Mouse (Mus musculus): ENCODE data around the gene Phlda2. TPM values are rescaled to one million over a fixed set of nuclear protein-coding genes. Genes with fewer than 3 reads are reported as not detected.

Gene Phlda2
- polyA plus RNA-seq, 1 experiment from 2014 or later, result not detected

DNA sequence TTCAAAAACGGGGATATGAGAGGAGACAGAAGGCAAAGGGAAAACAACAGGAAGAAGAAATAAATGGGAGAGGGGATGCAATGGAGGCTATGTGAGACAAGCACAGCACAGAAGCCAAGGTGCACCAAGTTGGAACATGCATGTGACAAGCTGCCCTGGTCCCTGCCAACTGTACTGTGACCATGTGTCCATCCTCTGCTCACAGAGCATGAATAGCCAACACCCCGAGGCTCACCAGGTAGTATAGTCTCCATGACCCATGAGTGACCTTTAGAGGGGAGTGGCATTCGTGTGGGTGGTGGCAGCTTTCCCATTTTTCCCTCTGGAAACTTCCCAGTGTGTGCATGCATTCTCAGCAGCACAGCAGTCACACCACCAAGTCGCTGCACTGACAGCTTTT is 16.4 kb upstream of the Phlda2 start:
- H3K27ac ChIP-seq, result no peak overlapping the region
- WGBS, result 84% methylated on average over 4 of the region's 4 CpGs
- no peaks in the 10 kb centered on the region for H3K4me1 ChIP-seq
- H3K9ac ChIP-seq, result no peak overlapping the region
- H3K27me3 ChIP-seq, result no peaks in the 10 kb centered on the region
- H3K4me3 ChIP-seq, result no peak overlapping the region
- no peak for ATAC-seq
- peaks cover 99% of the 10 kb centered on the region for H3K36me3 ChIP-seq (ENCODE audit: poor library complexity, severe bottlenecking)
- H3K4me2 ChIP-seq, result no peak overlapping the region
- H3K9me3 ChIP-seq (replicated peaks), result no peaks in the 10 kb centered on the region

DNA sequence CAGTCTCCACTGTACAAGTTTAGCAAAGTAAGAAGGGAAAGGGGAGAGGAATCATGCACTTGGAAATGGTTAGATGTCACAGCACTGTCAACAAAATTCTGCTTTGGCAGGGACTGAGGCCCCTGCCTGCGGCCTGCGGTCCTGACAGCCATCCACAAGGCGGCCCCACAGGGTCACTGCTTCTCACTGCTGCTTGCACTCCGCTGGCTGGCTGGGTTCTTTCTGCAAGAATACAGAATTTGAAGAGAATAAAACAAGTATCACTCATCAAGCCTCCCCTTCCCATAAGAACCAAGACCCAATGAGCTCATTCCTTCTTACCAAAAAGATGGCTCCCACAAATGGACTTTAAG is 11.4 kb upstream of the Phlda2 start:
- H3K4me1 ChIP-seq, result no peaks in the 10 kb centered on the region
- peaks cover 71% of the 10 kb centered on the region for H3K36me3 ChIP-seq (ENCODE audit: poor library complexity, severe bottlenecking)
- H3K27me3 ChIP-seq, result no peaks in the 10 kb centered on the region
- no peak overlapping the region for H3K4me2 ChIP-seq
- ATAC-seq, result no peak
- H3K4me3 ChIP-seq, result no peak overlapping the region
- H3K27ac ChIP-seq, result no peak overlapping the region
- H3K9ac ChIP-seq, result no peak overlapping the region
- 92% methylated on average over 4 of the region's 4 CpGs for WGBS
- H3K9me3 ChIP-seq (replicated peaks), result no peaks in the 10 kb centered on the region

DNA sequence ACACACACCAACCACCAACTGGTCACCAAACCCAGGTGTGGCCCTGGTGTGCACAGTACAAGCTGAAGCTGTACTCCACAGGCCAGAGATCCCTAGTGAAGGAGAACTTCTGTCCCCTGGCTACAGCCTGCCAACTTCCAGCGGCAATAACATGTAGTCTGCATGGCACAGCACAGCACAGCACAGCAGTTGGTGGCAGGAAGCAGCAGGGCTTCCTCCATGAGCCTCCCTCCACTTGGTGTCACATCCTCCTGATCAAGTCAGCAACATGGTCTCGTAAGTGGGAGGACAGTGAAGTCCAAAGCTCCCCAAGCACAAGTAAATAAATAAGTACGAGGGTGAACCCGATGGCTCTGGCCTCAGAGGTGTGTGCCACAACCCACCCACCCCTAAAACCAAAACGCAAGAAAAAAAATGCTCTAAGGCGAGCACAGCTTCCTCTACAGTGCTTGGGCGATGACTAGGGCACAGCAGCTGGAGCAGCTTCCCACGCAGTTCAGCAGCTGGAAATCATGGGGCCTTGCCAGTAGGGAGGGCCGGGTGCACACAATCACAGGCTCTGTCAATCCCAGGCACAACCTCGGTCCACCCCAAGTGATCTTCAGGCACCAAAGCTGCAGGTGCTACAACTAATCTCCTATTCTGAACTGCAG is 10.9 kb upstream of the Phlda2 start:
- peaks cover 66% of the 10 kb centered on the region for H3K36me3 ChIP-seq (ENCODE audit: poor library complexity, severe bottlenecking)

DNA sequence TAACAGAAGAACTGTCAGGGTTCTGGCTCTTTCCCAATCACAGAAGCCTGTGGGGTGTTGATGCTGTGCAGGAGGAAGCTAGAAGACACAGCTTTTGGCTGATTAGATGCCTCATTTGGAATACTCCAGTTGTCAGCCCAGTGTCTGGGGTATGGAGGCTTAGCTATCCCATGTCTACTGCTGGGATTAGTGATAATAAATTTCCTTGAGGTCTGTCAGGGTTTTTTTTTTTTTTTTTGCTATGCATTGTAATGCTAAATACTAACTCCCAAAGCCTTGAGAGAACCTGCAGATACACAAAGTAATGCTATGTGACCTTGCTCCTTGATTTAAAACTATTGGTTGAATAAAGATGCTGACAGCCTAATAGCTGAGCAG is 8.4 kb upstream of the Phlda2 start:
- Histone ChIP-seq H3K27ac (no peak overlapping the region), H3K4me3 (no peak overlapping the region), H3K4me2 (no peak overlapping the region), H3K36me3 (ENCODE audit: poor library complexity, severe bottlenecking) (peaks cover 41% of the 10 kb centered on the region), H3K4me1 (no peaks in the 10 kb centered on the region), H3K9me3 (replicated peaks) (no peaks in the 10 kb centered on the region), H3K27me3 (peaks cover 5% of the 10 kb centered on the region; the same call in 1 of the 2 replicates), H3K9ac (no peak overlapping the region)
- no peak for ATAC-seq

More for the DNA sequence above, 10.9 kb upstream of the Phlda2 start:
- ATAC-seq, result no peak
- H3K4me1 ChIP-seq, result no peaks in the 10 kb centered on the region
- H3K9me3 ChIP-seq (replicated peaks), result no peaks in the 10 kb centered on the region
- no peaks in the 10 kb centered on the region for H3K27me3 ChIP-seq
- no peak overlapping the region for H3K4me2 ChIP-seq
- H3K9ac ChIP-seq, result no peak overlapping the region
- no peak overlapping the region for H3K4me3 ChIP-seq
- no peak overlapping the region for H3K27ac ChIP-seq
- WGBS, result 93% methylated on average over 10 of the region's 10 CpGs

DNA sequence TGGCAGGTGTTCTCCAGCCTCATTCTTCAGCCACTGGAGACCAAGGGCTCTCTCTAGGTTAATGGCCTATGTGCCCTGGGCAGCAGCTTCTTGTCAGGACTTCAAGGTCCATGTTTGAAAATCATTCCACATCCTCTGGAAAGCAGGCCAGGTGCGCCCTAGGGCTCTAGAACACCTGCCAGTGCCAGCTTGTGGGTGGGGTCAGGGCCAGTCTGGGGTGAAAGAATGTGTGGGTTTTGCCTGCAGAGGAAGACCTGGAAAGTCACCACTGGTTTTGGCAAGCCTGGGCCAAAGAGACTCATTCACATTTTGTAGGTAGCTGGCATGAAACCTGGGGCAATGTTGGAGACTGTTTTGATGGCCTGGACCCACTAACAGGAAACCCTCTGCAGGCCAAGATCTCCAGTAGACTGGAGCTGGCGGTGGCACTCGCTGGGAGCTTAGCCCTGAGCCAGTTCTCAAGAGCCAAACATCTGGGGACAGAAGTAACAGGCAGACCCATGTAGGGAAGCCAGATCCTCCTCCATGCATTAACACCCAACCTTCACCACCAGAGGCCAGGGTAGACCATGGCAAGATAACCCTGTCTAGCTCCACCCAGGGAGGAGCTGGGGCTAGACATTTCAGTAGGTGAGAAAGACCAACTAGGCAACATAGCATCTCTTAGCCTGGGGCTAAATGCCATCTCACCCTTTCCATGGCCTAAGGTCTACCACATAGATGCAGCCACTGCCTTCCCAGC is 7.8 kb upstream of the Phlda2 start:
- no peak overlapping the region for H3K27ac ChIP-seq
- peaks cover 36% of the 10 kb centered on the region for H3K36me3 ChIP-seq (ENCODE audit: poor library complexity, severe bottlenecking)
- no peak overlapping the region for H3K4me3 ChIP-seq
- no peak for ATAC-seq
- no peak overlapping the region for H3K4me2 ChIP-seq
- 92% methylated on average over 3 of the region's 3 CpGs for WGBS
- no peaks in the 10 kb centered on the region for H3K4me1 ChIP-seq
- peaks cover 5% of the 10 kb centered on the region; the same call in 1 of the 2 replicates for H3K27me3 ChIP-seq
- H3K9ac ChIP-seq, result no peak overlapping the region
- H3K9me3 ChIP-seq (replicated peaks), result no peaks in the 10 kb centered on the region

DNA sequence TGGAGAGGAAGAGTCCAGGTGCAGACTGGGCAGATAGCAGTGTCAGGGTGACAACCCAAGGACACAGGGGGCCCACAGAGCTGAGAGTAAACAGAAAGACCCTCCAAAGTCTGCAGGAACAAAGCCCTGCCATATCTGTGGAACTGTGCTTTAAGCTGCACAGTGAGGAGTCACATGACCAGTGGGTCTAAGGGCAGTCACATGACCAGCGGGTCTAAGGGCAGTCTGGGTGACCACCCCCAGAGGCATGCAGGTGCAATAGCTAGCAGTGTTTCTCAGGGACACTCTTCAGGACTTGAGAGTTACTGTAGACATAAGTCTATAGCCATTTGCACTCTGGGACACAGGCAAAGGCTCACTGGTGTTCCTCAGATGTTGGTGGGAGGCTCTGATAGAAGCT is 6.6 kb upstream of the Phlda2 start:
- peaks cover 24% of the 10 kb centered on the region for H3K36me3 ChIP-seq (ENCODE audit: poor library complexity, severe bottlenecking)
- WGBS, result 60% methylated on average over 1 of the region's 1 CpGs
- ATAC-seq, result no peak
- H3K4me1 ChIP-seq, result no peaks in the 10 kb centered on the region
- H3K9ac ChIP-seq, result no peak overlapping the region
- no peak overlapping the region for H3K4me3 ChIP-seq
- H3K27ac ChIP-seq, result no peak overlapping the region
- no peaks in the 10 kb centered on the region for H3K9me3 ChIP-seq (replicated peaks)
- peaks cover 14% of the 10 kb centered on the region for H3K27me3 ChIP-seq
- no peak overlapping the region for H3K4me2 ChIP-seq

DNA sequence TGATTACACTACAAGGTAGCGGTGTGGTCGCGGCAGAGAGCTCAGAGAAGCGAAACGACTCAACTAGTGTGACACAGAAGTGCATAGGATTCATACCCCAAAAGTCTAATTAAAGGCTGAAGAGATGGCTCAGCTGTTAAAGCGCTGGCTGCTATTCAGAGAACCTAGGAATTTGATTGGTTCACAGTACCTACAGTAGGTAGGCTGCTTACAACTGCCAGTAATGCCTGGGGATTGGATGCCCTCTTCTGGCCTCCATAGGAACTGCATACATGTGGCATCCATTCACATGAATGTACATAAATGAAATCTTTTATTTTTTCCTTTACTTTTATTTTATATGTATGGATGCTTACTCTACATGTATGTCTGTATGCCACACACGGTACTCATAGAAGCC is 3.7 kb upstream of the Phlda2 start:
- H3K4me2 ChIP-seq, result no peak overlapping the region
- 39% methylated on average over 7 of the region's 7 CpGs for WGBS
- no peak overlapping the region for H3K4me3 ChIP-seq
- no peak for ATAC-seq
- peaks cover 13% of the 10 kb centered on the region for H3K4me1 ChIP-seq
- H3K27me3 ChIP-seq, result peaks cover 43% of the 10 kb centered on the region
- H3K9ac ChIP-seq, result no peak overlapping the region
- H3K9me3 ChIP-seq (replicated peaks), result no peaks in the 10 kb centered on the region
- H3K27ac ChIP-seq, result no peak overlapping the region
- 0 out of 2 replicates have a peak, but pooled peaks cover 4% of the 10 kb centered on the region for H3K36me3 ChIP-seq (ENCODE audit: poor library complexity, severe bottlenecking)

DNA sequence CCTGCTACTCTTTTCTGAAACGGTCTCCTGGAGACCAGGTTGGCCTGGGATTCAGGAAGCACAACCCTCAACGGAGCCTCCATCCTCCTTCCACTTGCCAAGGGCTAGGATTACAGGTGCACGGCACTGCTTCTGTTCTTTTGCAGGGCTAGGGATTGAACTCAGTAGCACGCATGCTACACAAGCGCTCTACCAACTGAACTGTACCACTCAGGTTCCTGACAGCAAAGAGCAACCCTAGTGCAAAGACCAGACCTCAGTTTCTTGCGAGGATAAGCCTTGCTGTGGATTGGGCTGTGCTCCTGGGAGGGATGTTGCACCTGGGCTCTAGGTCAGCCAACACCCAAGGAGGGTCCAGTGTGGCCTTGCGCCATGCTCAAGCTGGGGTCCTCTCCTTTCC is 3.3 kb upstream of the Phlda2 start:
- Histone ChIP-seq H3K9me3 (replicated peaks) (no peaks in the 10 kb centered on the region), H3K4me2 (no peak overlapping the region), H3K9ac (no peak overlapping the region), H3K36me3 (ENCODE audit: poor library complexity, severe bottlenecking) (0 out of 2 replicates have a peak, but pooled peaks cover 4% of the 10 kb centered on the region), H3K4me3 (no peak overlapping the region), H3K27ac (no peak overlapping the region), H3K27me3 (peaks cover 47% of the 10 kb centered on the region), H3K4me1 (peaks cover 15% of the 10 kb centered on the region)
- ATAC-seq, result no peak
- 68% methylated on average over 7 of the region's 7 CpGs for WGBS

DNA sequence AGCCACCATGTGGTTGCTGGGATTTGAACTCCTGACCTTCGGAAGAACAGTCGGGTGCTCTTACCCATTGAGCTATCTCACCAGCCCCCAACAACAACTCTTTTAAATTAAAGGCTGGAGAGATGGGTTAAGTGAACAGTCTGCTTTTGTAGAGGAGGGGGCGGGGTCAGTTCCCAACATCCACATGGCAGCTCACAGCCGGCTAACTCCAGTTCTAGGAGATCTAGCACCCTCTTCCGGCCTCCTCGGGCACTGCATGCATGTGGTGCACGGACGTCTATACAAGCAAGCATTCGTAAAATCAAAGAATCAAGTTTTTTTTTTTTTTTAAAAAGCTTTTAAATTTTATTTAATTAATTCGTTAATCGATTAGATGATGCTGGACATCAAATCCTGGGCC is 2.9 kb upstream of the Phlda2 start:
- H3K9ac ChIP-seq, result no peak overlapping the region
- H3K9me3 ChIP-seq (replicated peaks), result no peaks in the 10 kb centered on the region
- no peak overlapping the region for H3K4me2 ChIP-seq
- H3K27ac ChIP-seq, result no peak overlapping the region
- peaks cover 15% of the 10 kb centered on the region for H3K4me1 ChIP-seq
- no peak overlapping the region for H3K4me3 ChIP-seq
- no peak for ATAC-seq
- WGBS, result 25% methylated on average over 11 of the region's 11 CpGs
- 0 out of 2 replicates have a peak, but pooled peaks cover 4% of the 10 kb centered on the region for H3K36me3 ChIP-seq (ENCODE audit: poor library complexity, severe bottlenecking)
- H3K27me3 ChIP-seq, result peaks cover 52% of the 10 kb centered on the region

DNA sequence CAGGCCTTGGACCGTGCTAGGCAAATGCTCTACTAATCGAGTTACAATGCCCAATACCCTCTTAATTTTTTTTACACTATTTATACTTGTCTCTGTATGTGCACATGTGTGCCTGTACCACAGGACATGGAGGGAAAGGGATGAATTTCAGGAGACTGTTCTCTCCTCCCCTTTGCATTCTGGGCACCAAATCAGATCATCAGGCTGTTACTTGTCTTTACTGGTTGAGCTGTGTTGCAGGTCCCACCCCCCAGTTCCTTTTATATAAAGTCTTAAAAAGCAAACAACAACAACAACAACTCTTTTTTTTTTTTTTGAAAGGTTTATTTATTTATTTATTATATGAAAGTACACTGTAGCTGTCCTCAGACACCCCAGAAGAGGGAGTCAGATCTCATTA is 2.5 kb upstream of the Phlda2 start:
- Histone ChIP-seq H3K27me3 (peaks cover 56% of the 10 kb centered on the region), H3K4me1 (peaks cover 15% of the 10 kb centered on the region), H3K9me3 (replicated peaks) (no peaks in the 10 kb centered on the region), H3K36me3 (ENCODE audit: poor library complexity, severe bottlenecking) (0 out of 2 replicates have a peak, but pooled peaks cover 4% of the 10 kb centered on the region), H3K4me3 (no peak overlapping the region), H3K4me2 (no peak overlapping the region), H3K9ac (no peak overlapping the region), H3K27ac (no peak overlapping the region)
- WGBS, result 91% methylated on average over 2 of the region's 2 CpGs
- ATAC-seq, result no peak

DNA sequence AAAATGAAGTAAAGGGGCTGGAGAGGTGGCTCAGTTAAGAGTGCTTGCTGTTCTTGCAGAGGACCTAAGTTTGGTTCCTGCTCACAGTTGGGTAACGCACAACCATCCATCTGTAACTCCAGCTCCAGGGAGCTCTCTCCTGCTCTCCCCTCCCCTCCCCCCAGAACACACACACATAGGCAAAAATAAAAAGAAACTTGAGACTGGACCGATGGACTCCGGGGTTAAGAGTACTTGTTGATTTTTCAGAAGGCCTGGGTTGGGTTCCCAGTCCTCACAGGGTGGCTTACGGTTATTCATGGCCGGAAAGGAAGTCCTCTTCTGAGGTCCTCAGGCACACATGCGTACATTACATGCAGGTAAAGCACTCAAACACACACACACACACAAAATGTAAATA is 976 bp upstream of the Phlda2 start:
- ATAC-seq, result no peak
- H3K9me3 ChIP-seq (replicated peaks), result no peaks in the 10 kb centered on the region
- H3K4me1 ChIP-seq, result peaks cover 15% of the 10 kb centered on the region
- no peak overlapping the region for H3K27ac ChIP-seq
- WGBS, result 87% methylated on average over 6 of the region's 6 CpGs
- peaks cover 70% of the 10 kb centered on the region for H3K27me3 ChIP-seq
- H3K4me2 ChIP-seq, result no peak overlapping the region
- no peak overlapping the region for H3K4me3 ChIP-seq
- H3K36me3 ChIP-seq (ENCODE audit: poor library complexity, severe bottlenecking), result no peaks in the 10 kb centered on the region
- H3K9ac ChIP-seq, result no peak overlapping the region

DNA sequence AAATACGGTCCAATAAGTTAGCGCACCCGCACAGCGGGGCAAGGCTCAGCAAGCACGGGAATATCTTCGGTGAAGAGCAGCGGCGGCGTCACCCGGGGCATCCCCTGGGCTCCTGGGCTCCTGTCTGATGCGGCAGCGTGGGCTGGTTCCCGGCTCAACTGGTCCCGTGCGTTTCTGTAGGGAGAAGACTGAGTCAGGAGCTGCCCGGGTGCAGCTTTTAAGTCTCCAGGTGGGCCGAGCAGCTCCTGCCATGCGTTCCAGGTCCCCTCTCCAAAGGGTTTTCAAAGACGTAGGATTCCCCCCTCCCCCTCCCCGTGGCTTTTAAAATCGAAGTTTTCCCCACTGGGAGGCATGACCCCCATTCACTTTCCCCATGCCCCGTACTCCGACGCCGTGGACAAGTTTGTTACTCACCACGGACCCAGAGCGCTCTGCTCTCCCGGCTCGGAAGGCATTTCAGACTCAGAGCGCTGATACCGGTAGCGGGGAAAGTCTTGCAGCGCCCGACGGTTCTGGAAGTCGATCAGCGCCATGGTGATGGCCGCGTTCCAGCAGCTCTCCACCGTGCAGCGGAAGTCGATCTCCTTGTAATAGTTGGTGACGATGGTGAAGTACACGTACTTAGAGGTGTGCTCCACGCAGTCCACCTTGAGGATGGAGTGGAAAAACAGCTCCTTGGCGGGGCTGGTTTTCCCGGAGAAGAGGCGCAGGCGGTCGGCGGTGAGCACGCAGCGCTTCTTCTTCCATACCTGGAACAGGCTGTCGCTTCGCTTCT is 1.1 kb downstream of the Phlda2 start:
- Histone ChIP-seq H3K27me3 (peaks cover 69% of the 10 kb centered on the region), H3K4me1 (peaks cover 15% of the 10 kb centered on the region), H3K9me3 (replicated peaks) (no peaks in the 10 kb centered on the region), H3K4me2 (peak overlapping the region; percentile 72), H3K9ac (peak overlapping the region; percentile 50), H3K27ac (no peak overlapping the region), H3K4me3 (peak overlapping the region; percentile 43), H3K36me3 (ENCODE audit: poor library complexity, severe bottlenecking) (no peaks in the 10 kb centered on the region)
- ATAC-seq, result no peak
- 6% methylated on average over 55 of the region's 55 CpGs for WGBS

Measured in forebrain, embryonic 13.5 days (tissue).